Mouse (Mus musculus) cerebellum, adult 9-11 months (tissue): Measurements from ENCODE around the gene Tigd4.
"Not testable (repeated sequence)": the region's sequence is repeated elsewhere in the genome, so short reads cannot be mapped to it uniquely, and the experiment has no call there.

Experiments used
- DNase-seq: peaks from one replicate; pipeline ENCODE4 v3.0.0; 2022

Tigd4 gene

GRCm38 (mm10) chr3:84593274-84593673 is at the start of gene Tigd4:
Gene Tigd4, plus strand, starts transcription at chr3:84593574.
- no peak for DNase-seq

DNA sequence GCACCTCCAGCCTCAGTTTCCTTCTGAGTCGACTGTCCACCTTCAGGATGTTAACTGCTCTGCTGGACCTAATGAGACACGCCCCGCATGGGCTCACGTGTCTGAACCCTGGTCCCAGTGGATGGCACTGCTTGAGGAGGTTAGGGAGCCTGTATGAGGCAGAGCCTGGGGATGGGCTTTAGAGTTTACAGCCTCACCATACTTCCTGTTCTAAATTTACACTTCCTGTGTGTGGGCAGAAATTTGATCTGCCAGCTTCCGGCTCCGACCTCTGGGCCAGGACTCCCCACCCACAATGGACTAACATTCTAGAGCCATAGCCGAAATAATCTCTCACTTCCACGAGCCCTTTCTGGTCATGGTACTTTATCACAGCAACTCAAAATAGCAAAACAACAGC is 46.2 kb upstream of the Tigd4 start:
- DNase-seq, result no peak

DNA sequence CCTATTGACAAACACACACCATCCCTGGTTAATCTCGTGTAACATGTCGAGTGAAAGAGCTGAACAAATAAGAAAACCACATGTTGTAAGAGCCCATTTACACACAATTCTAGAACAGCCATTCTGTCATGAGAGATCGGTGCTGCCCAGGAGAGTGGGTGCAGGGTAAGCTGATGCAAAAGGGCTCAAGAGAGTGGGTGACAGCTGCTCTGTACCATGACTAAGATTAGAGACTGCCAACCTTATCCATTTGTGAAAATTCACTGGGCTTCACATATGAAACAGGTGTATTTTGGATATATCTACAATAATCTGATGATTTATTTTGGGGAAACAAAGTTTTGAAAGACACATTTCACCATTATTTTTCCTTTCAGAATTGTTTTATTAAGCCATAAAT is 37.6 kb upstream of the Tigd4 start:
- DNase-seq, result no peak

DNA sequence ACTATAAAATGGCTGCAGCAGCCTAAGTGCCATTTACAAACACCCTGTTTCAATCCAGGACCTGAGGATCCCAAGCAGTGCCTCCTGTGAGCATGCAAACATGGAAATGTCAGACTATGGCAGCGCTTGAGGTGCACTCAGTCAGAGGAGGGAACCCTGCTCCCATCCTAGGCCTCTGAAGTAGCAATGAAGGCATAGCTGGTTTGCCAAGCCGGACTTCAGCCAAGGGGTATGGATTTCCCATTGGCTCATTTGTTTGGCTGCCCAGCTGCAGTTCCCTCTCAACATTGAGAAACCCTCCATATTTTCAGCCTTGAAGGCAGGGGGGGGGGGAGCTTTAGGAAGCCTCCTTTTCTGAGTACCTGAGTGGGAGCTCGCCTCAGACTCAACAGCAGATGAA is 35.1 kb upstream of the Tigd4 start:
- no peak for DNase-seq

DNA sequence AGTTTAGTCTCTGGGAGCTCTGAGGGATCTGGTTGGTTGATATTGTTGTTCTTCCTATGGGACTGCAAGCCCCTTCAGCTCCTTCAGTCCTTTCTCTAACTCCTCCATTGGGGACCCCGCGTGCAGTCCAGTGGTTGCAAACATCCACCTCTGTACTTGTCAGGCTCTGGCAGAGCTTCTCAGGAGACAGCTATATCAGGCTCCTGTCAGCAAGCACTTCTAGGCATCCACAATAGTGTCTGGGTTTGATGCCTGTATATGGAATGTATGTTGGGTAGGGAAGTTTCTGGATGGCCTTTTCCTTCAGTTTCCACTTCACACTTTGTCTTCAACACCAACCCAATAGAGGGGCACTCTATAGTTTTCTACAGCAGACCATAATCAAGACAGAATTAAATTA is 30.5 kb upstream of the Tigd4 start:
- DNase-seq, result not testable (repeated sequence)

DNA sequence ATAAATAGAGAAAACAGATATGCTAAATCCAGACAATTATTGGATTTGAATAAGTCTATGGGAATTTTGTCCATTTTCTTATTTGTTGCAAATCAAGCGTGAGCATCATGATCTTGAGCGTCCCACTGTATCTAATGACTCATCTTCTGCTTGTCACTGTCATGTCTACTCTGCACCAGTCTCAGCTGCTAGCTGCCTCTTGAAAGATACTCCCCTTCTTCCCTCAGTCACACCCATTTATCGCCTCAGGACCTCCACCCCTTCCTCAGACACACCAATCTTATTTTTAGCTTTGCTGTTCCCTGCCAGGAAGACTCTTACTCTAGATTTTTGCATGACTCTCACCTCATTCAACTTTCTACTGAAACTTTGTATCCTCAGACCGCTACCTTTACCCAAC is 30.0 kb upstream of the Tigd4 start:
- no peak for DNase-seq

- no peak for DNase-seq
Measured at GRCm38 (mm10) chr3:84568540-84568939, 24.8 kb upstream of the Tigd4 start.

- no peak for DNase-seq
Measured at GRCm38 (mm10) chr3:84569587-84569986, 23.8 kb upstream of the Tigd4 start.

GRCm38 (mm10) chr3:84570501-84570900 is 22.9 kb upstream of the Tigd4 start:
- no peak for DNase-seq

DNA sequence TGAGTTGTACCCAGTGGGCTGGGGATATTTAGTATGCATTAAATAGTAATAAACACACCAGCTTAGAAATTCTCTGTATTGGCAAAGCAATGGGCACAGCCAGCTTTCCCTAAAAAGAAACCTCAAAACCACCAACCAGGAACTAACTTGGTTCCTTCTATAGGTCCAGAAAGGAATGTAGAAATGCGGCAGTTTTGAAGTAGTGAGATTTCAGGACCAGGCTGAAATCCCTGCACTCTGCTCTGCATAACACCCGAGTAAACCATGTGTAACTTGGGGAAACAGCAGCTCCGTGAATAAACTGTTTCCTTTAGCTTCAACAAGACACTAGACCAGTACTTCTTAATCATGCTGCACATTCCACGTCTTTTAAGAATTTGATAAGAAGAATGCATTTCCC is 12.7 kb upstream of the Tigd4 start:
- DNase-seq, result no peak

GRCm38 (mm10) chr3:84581696-84582022 is 11.7 kb upstream of the Tigd4 start:
- DNase-seq, result no peak

DNA sequence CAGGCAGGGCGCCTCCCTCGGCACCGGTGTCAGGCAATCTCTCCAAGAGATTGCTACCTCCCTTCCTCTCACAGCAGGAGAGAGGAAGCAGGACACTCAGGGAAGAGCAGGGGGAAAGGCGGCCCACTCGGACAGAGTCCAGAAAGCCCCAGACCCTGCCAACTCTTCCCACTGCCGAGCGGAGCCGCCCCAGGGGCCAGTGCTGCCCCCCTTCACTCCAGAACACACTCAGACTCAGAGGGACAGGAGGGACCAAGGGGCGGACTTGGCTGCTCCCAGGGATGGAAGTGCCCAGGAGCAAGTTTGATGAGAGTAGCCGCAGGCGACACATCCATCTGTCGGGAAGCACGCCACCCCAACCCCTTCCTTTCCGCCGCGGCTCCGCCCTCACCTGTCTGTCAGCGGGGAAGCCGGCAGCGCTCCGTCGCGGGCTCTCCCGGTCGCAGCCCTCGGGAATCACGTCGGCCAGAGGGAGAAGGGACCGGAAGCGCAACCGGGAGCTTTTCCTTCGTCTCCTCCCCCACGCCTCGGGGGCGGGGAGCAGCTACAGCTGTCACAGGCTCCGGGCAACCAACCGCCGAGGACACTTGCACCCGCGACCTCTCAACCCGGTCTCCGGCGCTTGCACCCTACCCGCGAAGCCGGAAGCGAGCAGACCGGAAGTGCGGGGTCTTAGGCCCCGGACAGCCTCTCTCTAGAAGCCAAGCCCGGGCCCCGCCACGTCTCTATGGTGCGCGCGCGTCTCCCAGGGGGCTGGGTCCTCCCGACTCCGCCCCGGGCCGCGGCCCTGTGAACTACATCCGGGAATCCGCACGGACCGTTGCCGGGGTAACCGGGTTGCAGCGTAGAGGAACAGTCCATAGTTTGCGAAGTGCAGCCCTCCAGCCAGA is 11.1 kb upstream of the Tigd4 start, which contains the start of gene Arfip1:
TSS of gene Arfip1 (minus strand) at position 603 of the 890 bp plus-strand sequence.
- DNase-seq, result peak; percentile 95

- DNase-seq, result no peak
Measured at GRCm38 (mm10) chr3:84582913-84583276, 10.5 kb upstream of the Tigd4 start.

DNA sequence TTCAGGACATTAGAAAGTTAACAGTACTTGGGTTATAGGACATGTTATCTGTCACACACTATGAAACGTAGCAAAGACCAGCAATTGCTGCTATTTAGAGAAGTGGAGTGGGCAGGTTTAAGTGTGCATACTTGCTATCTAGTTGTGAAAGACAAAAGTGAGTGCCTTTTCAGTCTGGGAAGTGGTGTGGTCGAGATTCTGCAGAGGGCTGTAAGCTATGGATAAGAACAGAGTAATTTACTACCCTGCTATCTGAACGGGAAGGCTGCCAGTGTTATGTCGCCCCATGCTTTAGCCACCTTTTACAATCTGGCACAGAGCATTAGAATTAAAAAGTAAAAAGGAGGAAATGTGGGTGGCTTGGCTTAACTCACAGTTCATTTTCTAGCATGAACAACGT is 6.6 kb upstream of the Tigd4 start:
- DNase-seq, result no peak

GRCm38 (mm10) chr3:84594894-84595676 is 1.7 kb downstream of the Tigd4 start:
- DNase-seq, result no peak

- no peak for DNase-seq
Measured at GRCm38 (mm10) chr3:84595677-84596234, 2.4 kb downstream of the Tigd4 start.

DNA sequence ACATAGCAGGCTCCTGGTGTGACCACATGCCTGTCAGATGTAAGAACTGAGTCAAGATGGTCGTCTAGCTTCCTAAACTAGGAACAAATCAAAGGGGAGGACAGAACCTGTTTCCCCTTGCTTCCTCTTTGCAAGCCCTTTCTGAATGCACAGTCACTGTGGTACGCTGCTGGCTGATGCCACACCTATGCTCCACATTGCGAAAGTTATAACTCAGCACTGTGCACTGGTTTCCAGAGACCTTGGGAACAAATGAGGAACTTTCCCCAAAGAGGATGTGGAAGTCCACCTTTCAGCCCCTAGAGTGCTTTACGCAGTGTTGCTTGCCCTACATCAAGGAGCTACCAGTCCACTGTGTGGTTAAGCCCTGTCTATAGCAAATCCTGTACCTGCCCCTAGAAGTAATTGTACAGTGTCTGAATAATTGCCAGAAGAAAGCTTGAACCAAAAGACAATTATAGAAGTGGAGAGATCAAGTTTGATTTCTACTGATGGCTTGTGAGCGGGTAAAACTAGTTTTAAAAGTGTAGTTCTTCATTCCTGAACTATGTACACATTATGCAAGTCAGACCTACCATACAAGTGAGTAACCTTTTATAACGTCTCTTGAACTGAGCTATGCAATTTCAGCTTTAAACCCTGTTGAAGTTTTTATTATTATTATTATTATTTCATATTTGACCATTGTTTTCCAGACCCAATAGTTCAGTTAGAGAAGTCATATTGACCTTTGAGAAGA is 4.8 kb downstream of the Tigd4 start:
- DNase-seq, result no peak

GRCm38 (mm10) chr3:84598756-84599155 is 5.4 kb downstream of the Tigd4 start:
- DNase-seq, result no peak

- no peak for DNase-seq
Measured at GRCm38 (mm10) chr3:84601870-84602495, 8.6 kb downstream of the Tigd4 start.

DNA sequence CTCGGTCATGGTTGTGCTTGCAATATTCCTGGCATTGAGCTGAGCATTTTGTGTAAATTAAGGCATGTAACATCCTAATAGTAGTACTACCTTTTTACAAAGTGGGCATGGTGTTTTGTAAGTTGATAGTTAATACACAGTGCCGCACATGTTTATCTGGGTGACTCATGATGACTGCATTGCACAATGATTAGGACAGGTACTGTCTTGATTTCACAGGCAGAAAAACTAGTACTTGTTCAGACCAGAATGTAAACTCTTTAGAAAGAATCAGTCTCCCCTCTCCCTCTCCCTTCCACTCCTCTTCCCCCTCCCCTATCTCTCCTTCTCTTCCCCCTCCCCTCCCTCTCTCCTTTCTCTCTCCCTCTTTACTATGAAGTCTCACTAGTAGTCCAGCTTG is 9.4 kb downstream of the Tigd4 start:
- DNase-seq, result no peak

DNA sequence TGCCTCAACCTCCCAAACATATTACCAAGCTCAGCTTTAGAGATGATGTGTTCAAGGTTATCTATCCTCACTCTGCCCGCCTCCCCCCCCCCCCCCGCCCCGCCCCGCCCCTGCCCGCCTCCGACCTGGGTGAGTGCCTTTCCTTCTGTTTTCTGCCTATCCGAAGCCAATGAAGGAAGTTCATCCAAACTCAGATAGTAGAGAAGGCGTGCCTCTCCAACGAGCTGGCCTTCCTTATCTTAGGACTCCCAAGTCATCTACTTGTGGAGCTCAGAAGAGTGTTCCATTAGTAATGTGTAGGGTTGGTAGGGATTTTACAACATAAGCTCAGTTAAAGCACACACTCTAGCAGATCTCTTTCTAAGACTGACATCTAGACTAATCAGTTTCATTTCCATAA is 9.8 kb downstream of the Tigd4 start:
- DNase-seq, result no peak

GRCm38 (mm10) chr3:84610183-84610710 is 16.9 kb downstream of the Tigd4 start:
- DNase-seq, result no peak
